8 mouse cellular contexts compared by ENCODE assay signal in genomic region chr5:16309168-16310006, GRCm38 (mm10).
A peak's percentile ranks its signal among the peaks of the same experiment; 100 is the strongest.
DNase-seq lines count a peak whose midpoint lies in the region; ATAC-seq and TF ChIP-seq lines count a peak whose summit lies in the region.

No protein-coding gene starts in this region.

- no peaks in the 10 kb centered on the region for H3K79me2 ChIP-seq in heart, adult 2 months (replicated peaks; ENCODE audit: control insufficient read depth, insufficient read depth, low read length)

- no peaks in the 10 kb centered on the region for H3K9me3 ChIP-seq in intestine, embryonic 16.5 days (ENCODE audit: control insufficient read depth, low read length)
- H3K9me3 ChIP-seq in midbrain, embryonic 14.5 days (ENCODE audit: control insufficient read depth, low read length), result no peaks in the 10 kb centered on the region

- H3K4me3 ChIP-seq in heart, adult 2 months, result no peak overlapping the region
- no peak overlapping the region for H3K4me3 ChIP-seq in intestine, embryonic 16.5 days (ENCODE audit: low read length)
- no peak overlapping the region for H3K4me3 ChIP-seq in midbrain, embryonic 14.5 days (replicated peaks; ENCODE audit: low read depth, low read length)

- H3K4me1 ChIP-seq in heart, adult 2 months (ENCODE audit: control insufficient read depth, insufficient read depth, low read length), result no peaks in the 10 kb centered on the region
- no peaks in the 10 kb centered on the region for H3K4me1 ChIP-seq in intestine, embryonic 16.5 days (ENCODE audit: control insufficient read depth, insufficient read depth, low read length)
- no peaks in the 10 kb centered on the region for H3K4me1 ChIP-seq in midbrain, embryonic 14.5 days (ENCODE audit: control insufficient read depth, insufficient read depth, low read length)

- no peak for TF ChIP-seq POLR2A in heart, adult 2 months (IDR thresholded peaks at IDR 0.05; ENCODE audit: insufficient read depth, low read depth, low read length)

- intact Hi-C loops in heart, adult 2 months (cut with DNase I), result loop anchor here (1.0 kb wide), 1 partner anchor 560 kb away; no protein-coding TSS in a partner anchor
- intact Hi-C loops in heart, postnatal 25 days (cut with DNase I), result loop anchor here (5.0 kb wide), 1 partner anchor 558 kb away; no protein-coding TSS in a partner anchor
- intact Hi-C loops in left cerebral cortex, postnatal 10 days (cut with DNase I), result loop anchor here (2.0 kb wide), 1 partner anchor 559 kb away; no protein-coding TSS in a partner anchor

- peak; percentile 65 for ATAC-seq in intestine, embryonic 16.5 days
- ATAC-seq in midbrain, embryonic 14.5 days (ENCODE audit: low FRiP score, low TSS enrichment), result peak; percentile 78; the same call in 1 of the 2 replicates

- H3K27ac ChIP-seq in heart, adult 2 months, result no peak overlapping the region
- no peak overlapping the region for H3K27ac ChIP-seq in intestine, embryonic 16.5 days (ENCODE audit: low read length)
- no peak overlapping the region for H3K27ac ChIP-seq in midbrain, embryonic 14.5 days (replicated peaks; ENCODE audit: low read depth, low read length)

- no peaks in the 10 kb centered on the region for H3K27me3 ChIP-seq in heart, adult 2 months (ENCODE audit: control insufficient read depth, insufficient read depth, low read length)
- no peaks in the 10 kb centered on the region for H3K27me3 ChIP-seq in intestine, embryonic 16.5 days (replicated peaks; ENCODE audit: control insufficient read depth, insufficient read depth, low read length)
- H3K27me3 ChIP-seq in midbrain, embryonic 14.5 days (ENCODE audit: control insufficient read depth, insufficient read depth, low read length), result no peaks in the 10 kb centered on the region
- no peaks in the 10 kb centered on the region for H3K27me3 ChIP-seq in splenic B cell, adult 2 months (ENCODE audit: control insufficient read depth, insufficient read depth, low read length, poor library complexity, severe bottlenecking)

- TF ChIP-seq EP300 in heart, adult 2 months (IDR thresholded peaks at IDR 0.05; ENCODE audit: insufficient read depth, low read depth, low read length), result no peak

- DNase-seq in heart, adult 2 months, result peak; percentile 34 to 69
- DNase-seq in heart, postnatal 25 days (ENCODE audit: low spot score), result no peak
- peak; percentile 50 for DNase-seq in cerebellum, adult 9-10 months
- peak; percentile 24 to 77 for DNase-seq in frontal cortex, postnatal 14 days (ENCODE audit: low spot score in 2 of 2)
- DNase-seq in left cerebral cortex, postnatal 10 days (ENCODE audit: extremely low spot score in 1 of 2, low spot score in 2 of 2), result peak; percentile 62 to 64
- DNase-seq in midbrain, embryonic 14.5 days, result peak; percentile 87
- peak; percentile 21 for DNase-seq in splenic B cell, adult 2 months (ENCODE audit: low read depth, low spot score)

- no peak overlapping the region for H3K9ac ChIP-seq in heart, adult 2 months (ENCODE audit: low read depth, low read length)
- H3K9ac ChIP-seq in intestine, embryonic 16.5 days (ENCODE audit: low read depth, low read length), result no peak overlapping the region
- H3K9ac ChIP-seq in midbrain, embryonic 14.5 days (replicated peaks; ENCODE audit: low read length), result no peak overlapping the region

- H3K36me3 ChIP-seq in heart, adult 2 months (ENCODE audit: control insufficient read depth, insufficient read depth, low read length), result no peaks in the 10 kb centered on the region
- no peaks in the 10 kb centered on the region for H3K36me3 ChIP-seq in intestine, embryonic 16.5 days (ENCODE audit: control insufficient read depth, insufficient read depth, low read length)
- H3K36me3 ChIP-seq in midbrain, embryonic 14.5 days (ENCODE audit: control insufficient read depth, insufficient read depth, low read length), result peaks cover 4% of the 10 kb centered on the region; the same call in 1 of the 2 replicates
- no peaks in the 10 kb centered on the region for H3K36me3 ChIP-seq in splenic B cell, adult 2 months (ENCODE audit: control insufficient read depth, insufficient read depth, low read length, poor library complexity, severe bottlenecking)

- no peak overlapping the region for H3K4me2 ChIP-seq in intestine, embryonic 16.5 days (ENCODE audit: low read depth, low read length)
- H3K4me2 ChIP-seq in midbrain, embryonic 14.5 days (ENCODE audit: low read length), result no peak overlapping the region

- WGBS in heart, adult 2 months, result 36% methylated on average over 7 of the region's 7 CpGs
- WGBS in intestine, embryonic 16.5 days, result 41% methylated on average over 7 of the region's 7 CpGs
- 44% methylated on average over 7 of the region's 7 CpGs for WGBS in midbrain, embryonic 14.5 days

- peak; percentile 90 for TF ChIP-seq CTCF in heart, adult 2 months (IDR thresholded peaks at IDR 0.05)
